Mouse (Mus musculus) liver, adult 2 months (tissue): ENCODE results near the gene Ffar2. TPM values are rescaled to one million over a fixed set of nuclear protein-coding genes. Genes with fewer than 3 reads are reported as not detected.

Source experiments
- DNase-seq: peaks from one replicate; pipeline ENCODE4 v3.0.0-alpha.2; 2011; ENCODE audit warnings: low read depth, low spot score; ENCODE audit errors: extremely low read depth
- H3K27ac ChIP-seq: fragments of 200-500 bp; replicated peaks from 2 replicates; pipeline ENCODE4 v1.5.1; 2012; ENCODE audit warnings: low read depth, mild to moderate bottlenecking, control low read depth, inconsistent platforms, low read length; ENCODE audit not compliant: insufficient read depth
- H3K27me3 ChIP-seq: fragments of 200-500 bp; 2 replicates; pipeline ENCODE4 v1.6.1; 2012; ENCODE audit warnings: mild to moderate bottlenecking, moderate library complexity, low read length, inconsistent platforms; ENCODE audit not compliant: control insufficient read depth, insufficient read depth
- H3K36me3 ChIP-seq: fragments of 200-500 bp; 2 replicates; pipeline ENCODE4 v1.6.1; 2012; ENCODE audit warnings: low read length, inconsistent platforms; ENCODE audit not compliant: control insufficient read depth, insufficient read depth
- H3K4me1 ChIP-seq: fragments of 200-500 bp; 2 replicates; pipeline ENCODE4 v1.6.1; 2011; ENCODE audit warnings: low read length; ENCODE audit not compliant: control insufficient read depth, insufficient read depth
- H3K4me3 ChIP-seq: fragments of 200-500 bp; 2 replicates; pipeline ENCODE4 v1.5.1; 2011; ENCODE audit warnings: low read depth, mild to moderate bottlenecking, control low read depth, low read length, moderate library complexity; ENCODE audit not compliant: insufficient read depth
- H3K79me2 ChIP-seq: fragments of 200-500 bp; 2 replicates; pipeline ENCODE4 v1.6.1; 2012; ENCODE audit warnings: inconsistent platforms, mild to moderate bottlenecking, low read length, moderate library complexity; ENCODE audit not compliant: control insufficient read depth, insufficient read depth
- H3K9ac ChIP-seq: fragments of 200-500 bp; 2 replicates; pipeline ENCODE4 v1.6.1; 2012; ENCODE audit warnings: low read depth, mild to moderate bottlenecking, control low read depth, inconsistent platforms, low read length
- CTCF ChIP-seq: fragments of 200-500 bp; IDR thresholded peaks from 2 replicates; pipeline ENCODE4 v1.5.1; 2011; ENCODE audit warnings: low read depth, low read length, control low read depth
- POLR2A ChIP-seq: fragments of 200-500 bp; IDR thresholded peaks from 2 replicates; pipeline ENCODE4 v1.6.1; 2011; ENCODE audit warnings: low read length, control low read depth; ENCODE audit not compliant: insufficient read depth; ENCODE audit errors: extremely low read depth
- WGBS: fragments of 180-500 bp; shearing (Covaris S2); methylation state at CpG from one replicate; pipeline ENCODE4 v1.1.7; 2018; 5-methylcytosine and 5-hydroxymethylcytosine counted together
- polyA plus RNA-seq: library from polyadenylated mRNA; depleted of rRNA; stranded (reverse); fragments of >200 nt; gene quantifications from 2 replicates; pipeline ENCODE4 v1.2.3, GENCODE M21; 2012; rRNA removed
- total RNA-seq: library from RNA; depleted of rRNA; stranded (reverse); fragments of >200 nt; gene quantifications from 2 replicates; pipeline ENCODE4 v1.2.3, GENCODE M21; 2014; rRNA removed

Gene Ffar2
- total and polyA plus RNA-seq, 2 experiments = 0.09 TPM; not detected in 1

DNA sequence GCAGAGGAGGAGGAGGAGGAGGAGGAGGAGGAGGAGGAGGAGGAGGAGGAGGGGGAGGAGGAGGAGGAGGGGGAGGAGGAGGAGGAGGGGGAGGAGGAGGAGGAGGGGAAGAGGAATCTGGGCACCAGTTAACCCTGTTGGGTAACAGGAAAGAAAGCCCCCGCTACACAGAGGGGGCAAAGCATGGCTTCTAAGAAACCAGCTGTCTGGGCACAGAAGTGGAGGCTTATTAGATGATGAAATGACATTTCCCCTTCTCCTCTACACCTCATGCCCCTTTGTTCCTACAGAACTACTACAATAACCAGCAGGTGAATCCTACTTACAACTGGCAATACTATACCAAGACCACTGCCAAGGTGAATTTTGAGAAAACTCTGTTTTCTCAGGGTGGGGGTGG is 45.7 kb downstream of the Ffar2 start:
- Histone ChIP-seq H3K4me3 (no peak overlapping the region), H3K4me1 (no peaks in the 10 kb centered on the region), H3K27ac (no peak overlapping the region), H3K36me3 (no peaks in the 10 kb centered on the region), H3K9ac (no peak overlapping the region), H3K27me3 (no peaks in the 10 kb centered on the region), H3K79me2 (no peaks in the 10 kb centered on the region)
- TF ChIP-seq POLR2A = no peak
- TF ChIP-seq CTCF = no peak
- no peak for DNase-seq
- 89% methylated on average over 1 of the region's 1 CpGs for WGBS

DNA sequence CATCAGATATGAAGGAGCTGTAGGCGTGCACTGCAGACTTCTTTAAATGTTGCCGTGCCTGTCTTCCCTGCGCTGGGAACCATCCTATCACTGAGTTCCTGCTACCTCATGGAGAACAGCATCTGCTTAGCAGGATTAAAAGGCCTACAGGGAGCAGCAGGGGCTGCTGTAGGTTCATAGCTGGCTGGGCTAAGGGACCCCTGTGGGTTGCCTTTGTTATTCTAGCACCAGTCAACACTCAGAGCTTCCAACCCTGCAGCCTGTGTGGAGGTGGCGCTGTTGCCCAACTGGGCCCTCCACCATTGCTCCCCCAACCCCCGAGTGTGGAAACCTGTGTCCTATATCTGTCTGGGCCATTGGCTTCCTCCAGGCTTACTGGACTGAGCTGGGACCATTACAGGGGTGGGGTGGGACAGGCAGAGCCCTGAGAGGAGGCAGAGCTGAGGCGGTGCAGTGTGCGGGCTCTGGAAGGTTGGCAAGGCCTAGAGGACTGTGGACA is 46.4 kb downstream of the Ffar2 start:
- Histone ChIP-seq H3K27ac (no peak overlapping the region), H3K27me3 (no peaks in the 10 kb centered on the region), H3K9ac (no peak overlapping the region), H3K36me3 (no peaks in the 10 kb centered on the region), H3K4me1 (no peaks in the 10 kb centered on the region), H3K79me2 (no peaks in the 10 kb centered on the region), H3K4me3 (no peak overlapping the region)
- 77% methylated on average over 7 of the region's 7 CpGs for WGBS
- no peak for DNase-seq
- TF ChIP-seq POLR2A = no peak
- no peak for TF ChIP-seq CTCF

DNA sequence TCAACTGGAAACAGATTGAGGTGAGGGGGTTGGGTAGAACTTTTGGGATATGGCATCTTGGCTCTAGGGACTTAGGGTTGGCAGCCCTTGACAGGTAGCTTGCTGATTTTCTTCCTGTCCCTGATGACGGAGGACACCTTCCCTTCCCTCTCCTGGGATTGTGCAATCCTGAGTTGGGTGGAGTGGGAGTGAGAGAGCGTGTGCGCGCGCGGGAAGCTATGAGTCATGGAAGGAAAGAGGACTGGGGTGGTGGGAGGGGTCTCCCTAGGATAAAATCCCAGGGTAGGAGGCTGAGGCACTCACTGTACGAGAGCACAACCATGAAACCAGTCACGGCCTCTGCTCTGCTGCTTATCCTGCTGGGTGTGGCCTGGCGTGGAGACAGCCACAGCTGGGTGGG is 47.5 kb downstream of the Ffar2 start:
- Histone ChIP-seq H3K9ac (no peak overlapping the region), H3K27ac (no peak overlapping the region), H3K79me2 (no peaks in the 10 kb centered on the region), H3K27me3 (no peaks in the 10 kb centered on the region), H3K36me3 (no peaks in the 10 kb centered on the region), H3K4me3 (no peak overlapping the region), H3K4me1 (no peaks in the 10 kb centered on the region)
- no peak for DNase-seq
- WGBS = 87% methylated on average over 9 of the region's 9 CpGs
- no peak for TF ChIP-seq CTCF
- TF ChIP-seq POLR2A = no peak

DNA sequence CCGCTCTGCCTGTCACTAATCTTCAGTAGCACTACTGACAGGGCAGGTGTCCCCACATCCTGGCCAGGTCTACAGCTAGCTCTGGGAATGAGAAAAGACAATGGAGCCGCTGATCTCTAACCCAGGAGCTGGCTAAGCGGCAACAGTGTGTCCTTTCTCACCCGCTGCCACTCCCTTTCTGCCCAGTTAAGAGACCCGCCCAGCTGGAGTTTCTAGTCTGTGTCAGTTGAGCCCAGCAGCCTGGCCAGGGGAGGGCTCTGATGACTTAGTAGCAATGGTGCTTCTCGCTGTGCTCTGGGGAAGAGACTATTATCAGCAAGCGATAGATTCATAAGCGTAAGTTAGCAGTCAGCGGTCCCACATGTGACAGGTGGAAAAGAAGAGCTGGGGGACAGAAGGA is 54.3 kb downstream of the Ffar2 start:
- Histone ChIP-seq H3K4me3 (no peak overlapping the region), H3K4me1 (no peaks in the 10 kb centered on the region), H3K27ac (no peak overlapping the region), H3K36me3 (no peaks in the 10 kb centered on the region), H3K9ac (no peak overlapping the region), H3K79me2 (no peaks in the 10 kb centered on the region), H3K27me3 (no peaks in the 10 kb centered on the region)
- WGBS = 55% methylated on average over 9 of the region's 9 CpGs
- TF ChIP-seq CTCF = no peak
- TF ChIP-seq POLR2A = no peak
- no peak for DNase-seq

Other genes with a start within 250 kb of the Ffar2 start
- 3.4 and 5.0 TPM in 2 replicates for gene Kmt2b, start 235.0 kb downstream of the Ffar2 start, total RNA-seq
- gene Kmt2b, start 235.0 kb downstream of the Ffar2 start, polyA plus RNA-seq = 12.1 and 19.2 TPM in 2 replicates
- gene Zbtb32, start 224.9 kb downstream of the Ffar2 start, total RNA-seq = 0.18 and 0.87 TPM in 2 replicates
- gene Zbtb32, start 224.9 kb downstream of the Ffar2 start, polyA plus RNA-seq = 0.58 and 0.61 TPM in 2 replicates
- gene Upk1a, start 210.9 kb downstream of the Ffar2 start, total RNA-seq = not detected in 2 replicates
- gene Upk1a, start 210.9 kb downstream of the Ffar2 start, polyA plus RNA-seq = 0.23 and 0.54 TPM in 2 replicates
- 640 and 781 TPM in 2 replicates for gene Cox6b1, start 197.6 kb downstream of the Ffar2 start, total RNA-seq
- gene Cox6b1, start 197.6 kb downstream of the Ffar2 start, polyA plus RNA-seq = 399 and 416 TPM in 2 replicates
- gene Etv2, start 187.9 kb downstream of the Ffar2 start, total RNA-seq = 0.18 TPM in 1 of 2 replicates, not detected in the other
- gene Etv2, start 187.9 kb downstream of the Ffar2 start, polyA plus RNA-seq = not detected in 2 replicates
- gene Rbm42, start 173.5 kb downstream of the Ffar2 start, total RNA-seq = 17.1 and 20.7 TPM in 2 replicates
- gene Rbm42, start 173.5 kb downstream of the Ffar2 start, polyA plus RNA-seq = 35.8 and 36.7 TPM in 2 replicates
- gene Haus5, start 158.8 kb downstream of the Ffar2 start, total RNA-seq = 4.6 and 4.7 TPM in 2 replicates
- 3.7 and 5.3 TPM in 2 replicates for gene Haus5, start 158.8 kb downstream of the Ffar2 start, polyA plus RNA-seq
- gene Pmis2, start 152.2 kb downstream of the Ffar2 start, total RNA-seq = not detected in 2 replicates
- gene Pmis2, start 152.2 kb downstream of the Ffar2 start, polyA plus RNA-seq = not detected in 2 replicates
- 0.34 TPM in 1 of 2 replicates, not detected in the other for gene 2200002J24Rik, start 124.8 kb downstream of the Ffar2 start, total RNA-seq
- gene 2200002J24Rik, start 124.8 kb downstream of the Ffar2 start, polyA plus RNA-seq = not detected in 2 replicates
- 2.6 and 4.4 TPM in 2 replicates for gene Atp4a, start 111.6 kb downstream of the Ffar2 start, total RNA-seq
- 1.3 and 4.2 TPM in 2 replicates for gene Atp4a, start 111.6 kb downstream of the Ffar2 start, polyA plus RNA-seq
- 124 and 146 TPM in 2 replicates for gene Tmem147, start 94.2 kb downstream of the Ffar2 start, total RNA-seq
- 248 and 335 TPM in 2 replicates for gene Tmem147, start 94.2 kb downstream of the Ffar2 start, polyA plus RNA-seq
- gene Gapdhs, start 80.1 kb downstream of the Ffar2 start, total RNA-seq = not detected in 2 replicates
- gene Gapdhs, start 80.1 kb downstream of the Ffar2 start, polyA plus RNA-seq = 0.50 and 1.3 TPM in 2 replicates
- gene Sbsn, start 72.3 kb downstream of the Ffar2 start, total RNA-seq = 0.46 and 0.60 TPM in 2 replicates
- 0.33 and 0.41 TPM in 2 replicates for gene Sbsn, start 72.3 kb downstream of the Ffar2 start, polyA plus RNA-seq
- gene Dmkn, start 60.0 kb downstream of the Ffar2 start, total RNA-seq = not detected in 2 replicates
- gene Dmkn, start 60.0 kb downstream of the Ffar2 start, polyA plus RNA-seq = 0.44 TPM in 1 of 2 replicates, not detected in the other
- not detected in 2 replicates for gene Krtdap, start 35.9 kb downstream of the Ffar2 start, total RNA-seq
- not detected in 2 replicates for gene Krtdap, start 35.9 kb downstream of the Ffar2 start, polyA plus RNA-seq
- gene Ffar3, start 32.4 kb upstream of the Ffar2 start, total RNA-seq = not detected in 2 replicates
- not detected in 2 replicates for gene Ffar3, start 32.4 kb upstream of the Ffar2 start, polyA plus RNA-seq
- not detected in 2 replicates for gene Ffar1, start 37.8 kb upstream of the Ffar2 start, total RNA-seq
- 0.05 and 0.21 TPM in 2 replicates for gene Ffar1, start 37.8 kb upstream of the Ffar2 start, polyA plus RNA-seq
- gene Cd22, start 56.6 kb upstream of the Ffar2 start, total RNA-seq = 0.74 and 1.8 TPM in 2 replicates
- gene Cd22, start 56.6 kb upstream of the Ffar2 start, polyA plus RNA-seq = 1.4 and 3.7 TPM in 2 replicates
- 0.07 and 0.09 TPM in 2 replicates for gene Mag, start 91.1 kb upstream of the Ffar2 start, total RNA-seq
- gene Mag, start 91.1 kb upstream of the Ffar2 start, polyA plus RNA-seq = 0.20 and 0.37 TPM in 2 replicates
- 445 and 548 TPM in 2 replicates for gene Hamp2, start 100.9 kb upstream of the Ffar2 start, total RNA-seq
- 6,798 and 9,385 TPM in 2 replicates for gene Hamp2, start 100.9 kb upstream of the Ffar2 start, polyA plus RNA-seq
- 1,191 and 3,227 TPM in 2 replicates for gene Hamp, start 120.3 kb upstream of the Ffar2 start, total RNA-seq
- gene Hamp, start 120.3 kb upstream of the Ffar2 start, polyA plus RNA-seq = 8,217 and 12,671 TPM in 2 replicates
- 40.5 and 55.1 TPM in 2 replicates for gene Usf2, start 133.0 kb upstream of the Ffar2 start, total RNA-seq
- gene Usf2, start 133.0 kb upstream of the Ffar2 start, polyA plus RNA-seq = 160 and 161 TPM in 2 replicates
- 75.7 and 86.7 TPM in 2 replicates for gene Lsr, start 149.7 kb upstream of the Ffar2 start, total RNA-seq
- 289 and 362 TPM in 2 replicates for gene Lsr, start 149.7 kb upstream of the Ffar2 start, polyA plus RNA-seq
- gene Fam187b, start 150.0 kb upstream of the Ffar2 start, total RNA-seq = 2.4 and 3.0 TPM in 2 replicates
- gene Fam187b, start 150.0 kb upstream of the Ffar2 start, polyA plus RNA-seq = 3.7 and 3.9 TPM in 2 replicates
- gene Fxyd5, start 218.7 kb upstream of the Ffar2 start, total RNA-seq = 3.6 and 3.8 TPM in 2 replicates
- 5.4 and 7.8 TPM in 2 replicates for gene Fxyd5, start 218.7 kb upstream of the Ffar2 start, polyA plus RNA-seq
- gene Fxyd7, start 227.7 kb upstream of the Ffar2 start, total RNA-seq = 0.47 TPM in 1 of 2 replicates, not detected in the other
- gene Fxyd7, start 227.7 kb upstream of the Ffar2 start, polyA plus RNA-seq = 0.40 and 0.92 TPM in 2 replicates
- 127 and 154 TPM in 2 replicates for gene Fxyd1, start 233.4 kb upstream of the Ffar2 start, total RNA-seq
- 1,507 and 1,555 TPM in 2 replicates for gene Fxyd1, start 233.4 kb upstream of the Ffar2 start, polyA plus RNA-seq
- 0.07 and 0.18 TPM in 2 replicates for gene Lgi4, start 235.6 kb upstream of the Ffar2 start, total RNA-seq
- gene Lgi4, start 235.6 kb upstream of the Ffar2 start, polyA plus RNA-seq = 0.04 and 0.09 TPM in 2 replicates